Mouse (Mus musculus) heart, embryonic 15.5 days (tissue): ENCODE data around the gene Pou5f1. TPM values are rescaled to one million over a fixed set of nuclear protein-coding genes. Genes with fewer than 3 reads are reported as not detected.
A peak's percentile ranks its signal among the peaks of the same experiment; 100 is the strongest.

Experiments
- ATAC-seq: fragments of 200-750 bp; cut with Nextera tagmentation; replicated peaks from 2 replicates; pipeline ENCODE4 v1.8.0; 2017; ENCODE audit warnings: low read depth, moderate TSS enrichment; ENCODE audit not compliant: insufficient number of reproducible peaks, insufficient read depth, low FRiP score
- H3K27ac ChIP-seq: fragments of 300-500 bp; sonication (generic); 2 replicates; pipeline ENCODE4 v1.5.1; 2015; ENCODE audit warnings: mild to moderate bottlenecking, inconsistent platforms
- H3K27me3 ChIP-seq: fragments of 300-500 bp; sonication (generic); 2 replicates; pipeline ENCODE4 v1.6.1; 2015; ENCODE audit warnings: inconsistent platforms
- H3K36me3 ChIP-seq: fragments of 300-500 bp; sonication (generic); 2 replicates; pipeline ENCODE4 v1.6.1; 2015; ENCODE audit warnings: mild to moderate bottlenecking, inconsistent platforms
- H3K4me1 ChIP-seq: fragments of 300-500 bp; sonication (generic); replicated peaks from 2 replicates; pipeline ENCODE4 v1.6.1; 2015; ENCODE audit warnings: inconsistent platforms
- H3K4me2 ChIP-seq: fragments of 300-500 bp; sonication (generic); 2 replicates; pipeline ENCODE4 v1.6.1; 2015; ENCODE audit warnings: inconsistent platforms, mild to moderate bottlenecking, moderate library complexity
- H3K4me3 ChIP-seq: fragments of 300-500 bp; sonication (generic); 2 replicates; pipeline ENCODE4 v1.5.1; 2015; ENCODE audit warnings: mild to moderate bottlenecking, inconsistent platforms
- H3K9ac ChIP-seq: fragments of 300-500 bp; sonication (generic); 2 replicates; pipeline ENCODE4 v1.6.1; 2015; ENCODE audit warnings: mild to moderate bottlenecking, inconsistent platforms
- H3K9me3 ChIP-seq: fragments of 300-500 bp; sonication (generic); replicated peaks from 2 replicates; pipeline ENCODE4 v1.6.1; 2016; ENCODE audit warnings: inconsistent platforms
- WGBS: fragments of 180-500 bp; shearing (Covaris S2); methylation state at CpG from one replicate; pipeline ENCODE4 v1.1.7; 2015; ENCODE audit warnings: mixed read lengths; 5-methylcytosine and 5-hydroxymethylcytosine counted together
- polyA plus RNA-seq: library from polyadenylated mRNA; unstranded; fragments of >200 nt; fragmentation: Nextera tagmentation; extraction: Ambion mirVana; gene quantifications from 2 replicates; pipeline ENCODE4 v1.2.1, GENCODE M21; 2015

Pou5f1 gene
- polyA plus RNA-seq, 1 experiment from 2014 or later: not detected

DNA sequence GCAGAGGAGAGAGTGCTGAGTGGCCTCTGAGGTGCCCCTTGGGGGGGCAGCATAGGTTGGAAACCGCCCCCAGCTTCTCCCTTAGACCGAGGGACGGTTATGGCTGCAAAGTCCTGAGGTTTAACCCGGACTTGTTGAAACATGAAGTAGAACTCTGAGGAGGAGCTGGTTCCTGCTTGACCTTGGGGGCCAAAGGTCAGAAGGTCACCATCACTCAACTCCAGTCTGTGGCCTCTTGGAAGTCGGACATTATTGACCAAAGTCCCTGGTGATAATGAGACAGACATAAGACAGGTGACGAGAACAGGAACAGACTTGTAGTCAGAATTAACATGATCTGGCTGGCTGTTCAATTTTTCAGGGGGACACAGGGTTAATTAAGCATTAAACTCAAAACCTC, 8.9 kb downstream of the Pou5f1 start:
- Histone ChIP-seq H3K36me3 (no peaks in the 10 kb centered on the region), H3K4me3 (peak overlapping the region; percentile 81), H3K27me3 (0 out of 2 replicates have a peak, but pooled peaks cover under 1% of the 10 kb centered on the region), H3K4me1 (peaks cover 34% of the 10 kb centered on the region), H3K9me3 (no peaks in the 10 kb centered on the region), H3K27ac (no peak overlapping the region), H3K9ac (peak overlapping the region; percentile 68), H3K4me2 (peak overlapping the region; percentile 78)
- ATAC-seq: no peak
- 61% methylated on average over 6 of the region's 6 CpGs for WGBS

DNA sequence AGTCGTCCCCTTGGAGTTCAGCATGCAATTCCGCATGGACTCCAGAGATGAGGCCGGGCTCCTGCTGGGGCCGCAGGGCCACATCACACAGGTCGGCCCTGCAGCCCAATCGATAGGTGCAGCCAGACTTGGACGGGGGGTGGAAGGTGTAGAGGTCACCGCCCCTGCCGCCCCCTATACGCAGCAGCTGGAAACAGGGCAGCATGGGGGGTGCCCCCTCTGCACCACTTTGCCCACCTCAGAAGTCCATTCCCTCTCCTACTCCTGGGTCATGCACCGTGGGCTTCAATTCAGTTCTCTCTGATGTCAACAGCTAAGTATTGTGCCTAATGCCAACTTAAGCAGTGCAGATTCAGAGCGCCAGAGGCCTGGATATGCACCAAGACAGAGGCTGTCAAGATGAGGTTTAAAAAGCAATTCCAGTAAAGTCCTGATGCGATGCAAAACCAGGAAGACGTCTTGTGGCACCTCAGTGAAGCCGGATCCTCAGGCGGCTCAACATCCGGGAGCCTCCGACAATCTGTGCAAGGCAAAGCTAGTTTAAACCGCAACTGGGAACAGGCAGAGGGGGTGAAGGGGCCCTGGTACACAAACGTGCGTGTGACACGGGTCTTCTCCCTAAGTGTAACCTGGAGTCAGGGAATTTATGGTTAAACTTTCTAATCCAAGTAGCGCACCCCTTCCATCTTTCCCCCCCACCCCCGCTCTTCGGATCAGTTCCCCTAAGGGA, 10.3 kb downstream of the Pou5f1 start:
- no peak for ATAC-seq
- no peaks in the 10 kb centered on the region for H3K27me3 ChIP-seq
- peak overlapping the region; percentile 68 for H3K9ac ChIP-seq
- no peaks in the 10 kb centered on the region for H3K9me3 ChIP-seq
- peak overlapping the region; percentile 53 for H3K27ac ChIP-seq
- no peaks in the 10 kb centered on the region for H3K36me3 ChIP-seq
- H3K4me2 ChIP-seq: peak overlapping the region; percentile 78
- peak overlapping the region; percentile 81 for H3K4me3 ChIP-seq
- 4% methylated on average over 25 of the region's 25 CpGs for WGBS
- peaks cover 34% of the 10 kb centered on the region for H3K4me1 ChIP-seq

DNA sequence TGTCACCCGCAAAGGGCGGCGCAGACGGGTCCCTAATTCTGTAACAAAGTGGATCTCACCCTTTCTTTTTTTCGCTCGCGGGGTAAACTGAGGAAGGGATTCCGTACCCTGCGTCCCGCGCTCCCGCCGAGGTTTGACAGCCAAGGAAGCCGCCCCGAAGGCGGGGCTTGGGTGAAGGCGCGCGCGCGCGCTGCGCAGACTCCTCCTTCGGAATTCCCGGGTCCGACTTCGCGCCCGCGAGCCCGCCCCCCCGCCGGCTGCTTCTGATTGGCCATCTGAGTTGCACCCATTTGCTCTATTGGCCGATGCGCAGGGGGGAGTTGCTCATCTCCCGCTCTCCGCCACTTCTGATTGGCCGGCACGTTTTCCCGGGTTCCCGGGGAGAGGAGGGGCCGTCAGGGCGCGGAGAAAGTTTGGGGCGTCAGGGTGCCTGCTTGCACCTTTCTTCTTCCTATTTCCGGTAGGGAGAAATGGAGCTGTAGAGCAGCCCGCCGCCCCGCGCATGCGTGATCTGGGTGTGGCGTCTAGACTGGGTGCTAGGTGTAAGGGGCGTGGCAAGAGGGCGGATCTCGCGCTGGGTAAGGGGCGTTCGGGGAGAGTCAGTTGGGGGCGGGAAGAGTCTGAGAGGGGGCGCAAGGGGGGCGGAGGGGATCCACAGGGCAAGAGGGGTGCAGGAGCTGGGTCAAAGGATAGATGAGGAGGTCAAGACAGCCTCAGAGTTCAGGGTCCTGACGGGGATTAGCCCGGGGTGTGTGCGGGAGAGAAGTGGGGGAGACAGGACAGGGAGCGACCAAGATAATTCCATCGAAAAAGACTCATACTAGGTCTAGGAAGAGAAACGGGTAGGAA, 11.1 kb downstream of the Pou5f1 start, which contains the start of the genes Tcf19 and Cchcr1:
Gene Tcf19 (minus strand): TSS at position 173 of the 849 bp plus-strand sequence.
Gene Cchcr1 (plus strand): TSS at position 449 of the 849 bp plus-strand sequence.
- no peaks in the 10 kb centered on the region for H3K27me3 ChIP-seq
- no peaks in the 10 kb centered on the region for H3K36me3 ChIP-seq
- H3K9me3 ChIP-seq: no peaks in the 10 kb centered on the region
- peak within 1 kb of the TSS; percentile 53 for H3K27ac ChIP-seq
- peak; percentile 96 for ATAC-seq
- H3K4me1 ChIP-seq: peaks cover 34% of the 10 kb centered on the region
- peak within 1 kb of the TSS; percentile 68 for H3K9ac ChIP-seq
- peak within 1 kb of the TSS; percentile 81 for H3K4me3 ChIP-seq
- WGBS: under 1% methylated on average over 67 of the region's 67 CpGs
- H3K4me2 ChIP-seq: peak within 1 kb of the TSS; percentile 78

DNA sequence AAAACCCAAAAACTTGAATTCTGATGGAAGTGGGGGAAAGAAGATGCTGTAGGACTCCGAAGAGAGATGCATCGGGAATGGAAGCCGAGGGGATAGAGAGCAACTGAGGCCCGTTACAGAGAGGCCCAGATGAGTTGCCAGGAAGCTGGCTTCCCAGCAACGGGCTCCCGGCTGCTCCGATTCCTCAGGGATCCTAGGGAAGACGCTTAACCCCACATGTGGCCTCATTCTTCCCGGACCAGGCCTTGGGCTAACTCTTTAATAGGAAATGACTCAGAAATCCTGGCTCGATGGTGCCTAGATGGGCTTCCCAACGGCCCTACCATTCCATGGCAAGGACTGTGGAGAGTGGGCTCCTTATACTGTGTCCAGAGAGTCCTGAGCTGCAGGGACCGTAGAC, 11.7 kb downstream of the Pou5f1 start:
- peak overlapping the region; percentile 81 for H3K4me3 ChIP-seq
- peak overlapping the region; percentile 67 for H3K9ac ChIP-seq
- no peaks in the 10 kb centered on the region for H3K9me3 ChIP-seq
- no peak for ATAC-seq
- peak overlapping the region; percentile 78 for H3K4me2 ChIP-seq
- 6% methylated on average over 12 of the region's 12 CpGs for WGBS
- H3K36me3 ChIP-seq: 0 out of 2 replicates have a peak, but pooled peaks cover 1% of the 10 kb centered on the region
- H3K27me3 ChIP-seq: no peaks in the 10 kb centered on the region
- H3K4me1 ChIP-seq: peaks cover 34% of the 10 kb centered on the region
- peak overlapping the region; percentile 41 for H3K27ac ChIP-seq

DNA sequence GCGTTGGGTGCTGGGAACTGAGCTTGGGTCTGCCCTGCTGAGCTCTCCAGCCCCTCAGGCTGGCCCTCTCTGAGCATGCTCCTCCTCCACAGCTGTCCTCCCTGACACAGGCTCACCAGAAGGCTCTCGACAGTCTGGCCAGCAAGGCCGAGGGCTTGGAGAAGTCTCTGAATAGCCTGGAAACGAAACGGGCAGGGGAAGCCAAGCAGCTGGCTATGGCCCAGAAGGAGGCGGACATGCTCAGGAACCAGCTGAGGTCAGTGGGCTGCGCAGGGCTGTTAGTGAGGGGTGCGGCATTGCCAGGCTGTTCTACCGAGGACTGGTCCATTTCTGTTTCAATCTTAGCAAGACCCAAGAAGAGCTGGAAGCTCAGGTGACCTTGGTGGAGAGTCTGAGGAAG, 18.5 kb downstream of the Pou5f1 start:
- no peak overlapping the region for H3K4me2 ChIP-seq
- H3K4me3 ChIP-seq: no peak overlapping the region
- H3K36me3 ChIP-seq: peaks cover 36% of the 10 kb centered on the region
- no peak for ATAC-seq
- H3K9me3 ChIP-seq: no peaks in the 10 kb centered on the region
- H3K27ac ChIP-seq: no peak overlapping the region
- 81% methylated on average over 9 of the region's 9 CpGs for WGBS
- no peaks in the 10 kb centered on the region for H3K27me3 ChIP-seq
- no peaks in the 10 kb centered on the region for H3K4me1 ChIP-seq
- no peak overlapping the region for H3K9ac ChIP-seq

DNA sequence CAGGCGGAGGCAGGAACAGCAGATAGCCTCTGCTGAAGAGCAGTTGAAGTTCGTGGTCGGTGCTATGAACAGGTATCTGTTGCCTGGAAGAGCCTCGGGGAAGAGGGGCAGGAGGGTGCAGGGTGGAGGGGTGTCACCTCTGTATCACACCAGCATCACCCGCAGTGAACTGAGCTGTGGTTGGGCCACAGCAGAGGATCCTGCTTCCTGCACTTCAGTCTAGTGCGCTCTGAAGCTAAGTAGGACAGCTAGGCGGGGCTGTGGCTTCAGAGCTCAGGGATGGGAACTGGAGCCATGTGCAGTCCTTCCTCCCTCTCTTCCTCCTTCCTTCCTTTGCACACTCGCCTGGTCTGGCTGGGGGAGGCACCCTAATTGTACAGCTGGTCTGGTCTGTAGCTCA, 20.8 kb downstream of the Pou5f1 start:
- Histone ChIP-seq H3K4me1 (no peaks in the 10 kb centered on the region), H3K4me3 (no peak overlapping the region), H3K27ac (no peak overlapping the region), H3K27me3 (no peaks in the 10 kb centered on the region), H3K9ac (no peak overlapping the region), H3K4me2 (no peak overlapping the region), H3K36me3 (peaks cover 43% of the 10 kb centered on the region), H3K9me3 (no peaks in the 10 kb centered on the region)
- WGBS: 60% methylated on average over 8 of the region's 8 CpGs
- ATAC-seq: no peak

DNA sequence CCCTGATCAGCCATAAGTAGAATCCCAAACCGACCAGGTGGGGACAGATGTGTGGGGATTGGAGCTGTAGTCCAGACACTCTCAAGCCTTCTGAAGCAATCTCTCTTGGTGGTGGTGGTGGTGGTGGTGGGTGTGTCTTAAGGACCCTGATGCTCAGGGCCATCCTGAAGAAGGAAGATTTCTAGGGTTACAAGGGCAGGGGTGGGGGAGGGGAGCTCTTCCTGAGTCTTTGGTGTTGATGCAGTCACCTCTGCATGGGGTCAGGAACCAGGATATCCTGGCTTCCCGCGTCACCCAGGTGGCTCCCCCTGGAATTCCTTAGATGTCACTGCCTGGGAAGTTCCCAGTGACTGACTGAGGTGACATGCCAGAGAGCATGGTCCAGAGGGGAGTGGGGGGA, 26.5 kb downstream of the Pou5f1 start:
- H3K4me2 ChIP-seq: no peak overlapping the region
- ATAC-seq: no peak
- H3K4me3 ChIP-seq: no peak overlapping the region
- 4% methylated on average over 3 of the region's 3 CpGs for WGBS
- peaks cover 21% of the 10 kb centered on the region for H3K36me3 ChIP-seq
- H3K9me3 ChIP-seq: no peaks in the 10 kb centered on the region
- H3K27ac ChIP-seq: no peak overlapping the region
- no peak overlapping the region for H3K9ac ChIP-seq
- H3K27me3 ChIP-seq: peaks cover 12% of the 10 kb centered on the region; the same call in 1 of the 2 replicates
- H3K4me1 ChIP-seq: no peaks in the 10 kb centered on the region

DNA sequence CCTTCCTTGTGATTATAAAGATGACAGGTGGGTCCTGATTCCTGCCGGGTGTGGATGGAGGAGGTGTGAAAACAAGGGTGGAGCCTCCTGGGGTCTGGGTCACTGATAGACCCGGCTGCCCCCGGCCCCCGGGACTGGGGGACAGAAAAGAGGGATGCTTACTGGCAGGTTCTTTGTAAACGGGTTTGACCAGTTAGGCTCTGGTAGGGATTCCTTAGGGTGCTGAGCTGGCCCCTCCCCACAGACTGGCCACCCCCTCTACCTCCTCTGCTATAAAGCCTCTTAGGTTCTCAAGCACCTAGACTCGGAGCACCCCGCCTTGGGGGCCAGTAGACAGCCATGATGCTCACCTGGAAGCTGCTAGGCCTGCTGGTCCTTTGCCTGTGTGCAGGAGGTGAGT, 27.1 kb downstream of the Pou5f1 start, which contains the start of gene Psors1c2:
Gene Psors1c2 (plus strand): TSS at position 301 of the 400 bp plus-strand sequence.
- Histone ChIP-seq H3K36me3 (peaks cover 21% of the 10 kb centered on the region), H3K27me3 (peaks cover 12% of the 10 kb centered on the region; the same call in 1 of the 2 replicates), H3K4me2 (no peak within 1 kb of the TSS), H3K27ac (no peak within 1 kb of the TSS), H3K4me3 (no peak within 1 kb of the TSS), H3K4me1 (no peaks in the 10 kb centered on the region), H3K9me3 (no peaks in the 10 kb centered on the region), H3K9ac (no peak within 1 kb of the TSS)
- WGBS: 14% methylated on average over 7 of the region's 7 CpGs
- ATAC-seq: no peak

DNA sequence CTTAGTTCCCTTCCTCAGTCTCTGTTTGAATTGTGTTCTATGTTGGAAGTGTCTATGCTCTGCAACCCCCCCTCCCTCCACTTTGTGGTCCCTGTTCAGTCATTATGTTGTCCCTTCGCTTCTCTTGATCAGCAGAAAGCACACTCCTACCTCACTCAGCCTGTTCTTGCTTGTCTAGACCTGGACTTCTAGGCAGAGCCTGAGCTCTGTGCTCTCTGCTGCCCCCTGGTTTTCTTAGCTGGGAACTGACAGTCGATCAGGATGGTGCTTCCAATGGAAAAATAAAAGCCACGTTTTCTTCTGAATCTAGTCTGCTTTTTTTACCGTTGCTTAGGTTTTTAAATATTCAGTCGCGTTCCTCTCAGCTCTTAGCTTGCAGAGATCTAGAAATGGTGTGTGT, 28.5 kb downstream of the Pou5f1 start:
- Histone ChIP-seq H3K9me3 (no peaks in the 10 kb centered on the region), H3K4me3 (no peak overlapping the region), H3K4me1 (no peaks in the 10 kb centered on the region), H3K4me2 (no peak overlapping the region), H3K36me3 (peaks cover 7% of the 10 kb centered on the region), H3K27me3 (peaks cover 15% of the 10 kb centered on the region; the same call in 1 of the 2 replicates), H3K27ac (no peak overlapping the region), H3K9ac (no peak overlapping the region)
- ATAC-seq: no peak
- WGBS: 9% methylated on average over 6 of the region's 6 CpGs

DNA sequence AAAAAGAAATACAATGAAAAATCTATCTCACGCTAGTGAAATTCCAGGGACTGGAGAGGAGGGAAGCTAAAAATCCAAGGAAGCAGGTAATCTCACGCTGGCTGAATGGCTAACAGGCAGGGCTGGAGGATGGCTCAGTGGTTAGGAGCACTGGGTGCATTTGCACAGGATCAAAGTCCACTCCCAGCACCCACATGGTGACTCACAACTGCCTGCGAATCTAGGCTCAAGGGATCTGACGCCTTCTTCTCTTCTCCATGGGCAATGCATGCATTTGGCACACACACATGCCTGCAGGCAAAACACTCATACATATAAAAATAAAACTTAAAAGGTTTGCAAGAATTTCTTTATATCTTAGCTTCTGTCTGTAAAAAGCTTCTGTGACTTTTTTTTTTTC, 31.6 kb downstream of the Pou5f1 start:
- no peak overlapping the region for H3K4me2 ChIP-seq
- no peaks in the 10 kb centered on the region for H3K36me3 ChIP-seq
- no peak overlapping the region for H3K27ac ChIP-seq
- no peak overlapping the region for H3K9ac ChIP-seq
- H3K9me3 ChIP-seq: no peaks in the 10 kb centered on the region
- peaks cover 15% of the 10 kb centered on the region; the same call in 1 of the 2 replicates for H3K27me3 ChIP-seq
- H3K4me1 ChIP-seq: no peaks in the 10 kb centered on the region
- 86% methylated on average over 4 of the region's 4 CpGs for WGBS
- H3K4me3 ChIP-seq: no peak overlapping the region
- ATAC-seq: no peak

DNA sequence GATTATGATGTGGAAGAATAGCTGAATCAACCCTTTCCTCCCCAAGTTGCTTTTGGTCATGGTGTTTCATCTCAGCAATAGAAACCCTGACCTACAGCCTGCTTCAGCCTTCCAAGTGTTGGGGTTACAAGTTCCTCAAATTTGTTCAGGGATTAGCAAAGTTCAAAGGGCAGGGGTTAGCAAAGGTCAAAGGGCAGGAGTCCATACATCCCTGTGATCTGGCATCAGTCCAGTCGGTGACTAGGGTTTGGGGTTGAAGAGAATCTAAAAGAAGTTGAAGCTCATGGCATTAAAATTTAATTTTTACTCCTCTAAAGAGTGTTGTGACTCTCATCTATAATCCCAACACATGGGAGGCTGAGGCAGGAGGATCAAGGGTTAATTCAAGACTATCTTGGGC, 32.7 kb downstream of the Pou5f1 start:
- no peaks in the 10 kb centered on the region for H3K36me3 ChIP-seq
- no peak for ATAC-seq
- H3K4me1 ChIP-seq: peaks cover 6% of the 10 kb centered on the region
- no peaks in the 10 kb centered on the region for H3K9me3 ChIP-seq
- H3K4me2 ChIP-seq: no peak overlapping the region
- WGBS: 73% methylated on average over 1 of the region's 1 CpGs
- H3K4me3 ChIP-seq: no peak overlapping the region
- peaks cover 10% of the 10 kb centered on the region; the same call in 1 of the 2 replicates for H3K27me3 ChIP-seq
- H3K27ac ChIP-seq: no peak overlapping the region
- H3K9ac ChIP-seq: no peak overlapping the region
